Comparison of ENCODE assay signal across 8 mouse cellular contexts in genomic region chrX:152144742-152145214, GRCm38 (mm10). TPM values are rescaled to one million over a fixed set of nuclear protein-coding genes. Genes with fewer than 3 reads are reported as not detected.
A peak's percentile ranks its signal among the peaks of the same experiment; 100 is the strongest.
DNase-seq lines count a peak whose midpoint lies in the region; ATAC-seq and TF ChIP-seq lines count a peak whose summit lies in the region.

No protein-coding gene starts in this region.

- peak overlapping the region; percentile 59 for H3K9ac ChIP-seq in forebrain, embryonic 11.5 days (ENCODE audit: low read length)
- H3K9ac ChIP-seq in intestine, embryonic 16.5 days (ENCODE audit: low read depth, low read length) = peak overlapping the region; percentile 68
- H3K9ac ChIP-seq in midbrain, embryonic 14.5 days (replicated peaks; ENCODE audit: low read length) = peak overlapping the region; percentile 61

- peak overlapping the region; percentile 65 for H3K4me3 ChIP-seq in left cerebral cortex, adult 2 months
- peak overlapping the region; percentile 54 for H3K4me3 ChIP-seq in forebrain, embryonic 11.5 days (ENCODE audit: low read depth, low read length)
- peak overlapping the region; percentile 65 for H3K4me3 ChIP-seq in intestine, embryonic 16.5 days (ENCODE audit: low read length)
- peak overlapping the region; percentile 57 for H3K4me3 ChIP-seq in midbrain, embryonic 14.5 days (replicated peaks; ENCODE audit: low read depth, low read length)

- 0 out of 2 replicates have a peak, but pooled peaks have one; percentile 32 for ATAC-seq in forebrain, embryonic 11.5 days (replicated peaks; ENCODE audit: low FRiP score)
- peak; percentile 27; the same call in 1 of the 2 replicates for ATAC-seq in intestine, embryonic 16.5 days
- peak; percentile 28; the same call in 1 of the 2 replicates for ATAC-seq in midbrain, embryonic 14.5 days (ENCODE audit: low FRiP score, low TSS enrichment)

- no peaks in the 10 kb centered on the region for H3K36me3 ChIP-seq in forebrain, embryonic 11.5 days (ENCODE audit: control insufficient read depth, insufficient read depth, low read length)
- no peaks in the 10 kb centered on the region for H3K36me3 ChIP-seq in intestine, embryonic 16.5 days (ENCODE audit: control insufficient read depth, insufficient read depth, low read length)
- no peaks in the 10 kb centered on the region for H3K36me3 ChIP-seq in midbrain, embryonic 14.5 days (ENCODE audit: control insufficient read depth, insufficient read depth, low read length)

- H3K9me3 ChIP-seq in forebrain, embryonic 11.5 days (ENCODE audit: control insufficient read depth, low read length) = no peaks in the 10 kb centered on the region
- no peaks in the 10 kb centered on the region for H3K9me3 ChIP-seq in intestine, embryonic 16.5 days (ENCODE audit: control insufficient read depth, low read length)
- H3K9me3 ChIP-seq in midbrain, embryonic 14.5 days (ENCODE audit: control insufficient read depth, low read length) = no peaks in the 10 kb centered on the region

- no peak for DNase-seq in left cerebral cortex, adult 2 months (ENCODE audit: extremely low spot score in 1 of 2, low spot score in 2 of 2)
- DNase-seq in left cerebral cortex, adult 9 months (ENCODE audit: low spot score in 2 of 2) = no peak
- peak; percentile 22 to 39 for DNase-seq in adrenal gland, postnatal 36 days
- DNase-seq in forebrain, embryonic 11.5 days (ENCODE audit: low spot score) = peak; percentile 50
- DNase-seq in midbrain, embryonic 14.5 days = peak; percentile 41
- DNase-seq in frontal cortex, postnatal 36 days (ENCODE audit: low spot score in 2 of 2) = no peak
- no peak for DNase-seq in thymus, postnatal 10 days (ENCODE audit: low spot score in 2 of 2)

- no peak for TF ChIP-seq CTCF in left cerebral cortex, adult 2 months (IDR thresholded peaks at IDR 0.05)

- no peaks in the 10 kb centered on the region; the same call in 1 of the 2 replicates for H3K4me1 ChIP-seq in forebrain, embryonic 11.5 days (replicated peaks; ENCODE audit: control insufficient read depth, insufficient read depth, low read length)
- 0 out of 2 replicates have a peak, but pooled peaks cover 3% of the 10 kb centered on the region for H3K4me1 ChIP-seq in intestine, embryonic 16.5 days (ENCODE audit: control insufficient read depth, insufficient read depth, low read length)
- H3K4me1 ChIP-seq in midbrain, embryonic 14.5 days (ENCODE audit: control insufficient read depth, insufficient read depth, low read length) = no peaks in the 10 kb centered on the region

- peak overlapping the region; percentile 83 for H3K27ac ChIP-seq in left cerebral cortex, adult 2 months
- H3K27ac ChIP-seq in forebrain, embryonic 11.5 days (ENCODE audit: low read depth, low read length) = no peak overlapping the region
- H3K27ac ChIP-seq in intestine, embryonic 16.5 days (ENCODE audit: low read length) = no peak overlapping the region
- no peak overlapping the region for H3K27ac ChIP-seq in midbrain, embryonic 14.5 days (replicated peaks; ENCODE audit: low read depth, low read length)

- 24% methylated on average over 42 of the region's 42 CpGs for WGBS in forebrain, embryonic 11.5 days
- 7% methylated on average over 42 of the region's 42 CpGs for WGBS in intestine, embryonic 16.5 days
- 12% methylated on average over 42 of the region's 42 CpGs for WGBS in midbrain, embryonic 14.5 days

- intact Hi-C loops in left cerebral cortex, adult 2 months (cut with DNase I) = loop anchor here (5.0 kb wide), 2 partner anchors 48 to 142 kb away; partner anchors contain the start of gene Hsd17b10

- H3K27me3 ChIP-seq in forebrain, embryonic 11.5 days (ENCODE audit: control insufficient read depth, insufficient read depth, low read length) = peaks cover 58% of the 10 kb centered on the region
- peaks cover 32% of the 10 kb centered on the region for H3K27me3 ChIP-seq in intestine, embryonic 16.5 days (replicated peaks; ENCODE audit: control insufficient read depth, insufficient read depth, low read length)
- peaks cover 33% of the 10 kb centered on the region for H3K27me3 ChIP-seq in midbrain, embryonic 14.5 days (ENCODE audit: control insufficient read depth, insufficient read depth, low read length)

- H3K4me2 ChIP-seq in forebrain, embryonic 11.5 days (ENCODE audit: low read depth, low read length, severe bottlenecking) = peak overlapping the region; percentile 85
- H3K4me2 ChIP-seq in intestine, embryonic 16.5 days (ENCODE audit: low read depth, low read length) = peak overlapping the region; percentile 75
- peak overlapping the region; percentile 73 for H3K4me2 ChIP-seq in midbrain, embryonic 14.5 days (ENCODE audit: low read length)

RNA-seq across cellular contexts. Expression of gene Iqsec2, which starts 0.7 kb away (rescaled TPM):
- 100 to 1,000 TPM; 152 to 155 TPM for total RNA-seq in left cerebral cortex, adult 2 months (2021)
- total RNA-seq in adrenal gland, postnatal 36 days (2021) = 10 to 100 TPM; 26.6 to 35.4 TPM
- 1.5 and 2.1 TPM in 2 replicates for polyA plus RNA-seq in forebrain, embryonic 11.5 days (2014; fragmentation: Nextera tagmentation; extraction: Ambion mirVana)
- 4.2 and 4.4 TPM in 2 replicates for polyA plus RNA-seq in intestine, embryonic 16.5 days (2015; fragmentation: Nextera tagmentation; extraction: Ambion mirVana)
- 5.2 and 7.2 TPM in 2 replicates for polyA plus RNA-seq in midbrain, embryonic 14.5 days (2014; fragmentation: Nextera tagmentation; extraction: Ambion mirVana)

Comparison
In these comparisons a context has a peak if more than half of its experiments do, and no peak if none do; other contexts are left out.
1. DNase-seq: peak in adrenal gland, postnatal 36 days (2 of 2), forebrain, embryonic 11.5 days (single experiment) and midbrain, embryonic 14.5 days (single experiment); none in left cerebral cortex, adult 2 months (0 of 2), left cerebral cortex, adult 9 months (0 of 2), frontal cortex, postnatal 36 days (0 of 2) and thymus, postnatal 10 days (0 of 2).
2. Peak in every context shown above with its lines, with median percentiles within 50 percentile points of each other: H3K4me3 ChIP-seq, ATAC-seq, H3K4me2 ChIP-seq and H3K9ac ChIP-seq.